8 mouse cellular contexts compared by ENCODE assay signal in the genomic region with DNA sequence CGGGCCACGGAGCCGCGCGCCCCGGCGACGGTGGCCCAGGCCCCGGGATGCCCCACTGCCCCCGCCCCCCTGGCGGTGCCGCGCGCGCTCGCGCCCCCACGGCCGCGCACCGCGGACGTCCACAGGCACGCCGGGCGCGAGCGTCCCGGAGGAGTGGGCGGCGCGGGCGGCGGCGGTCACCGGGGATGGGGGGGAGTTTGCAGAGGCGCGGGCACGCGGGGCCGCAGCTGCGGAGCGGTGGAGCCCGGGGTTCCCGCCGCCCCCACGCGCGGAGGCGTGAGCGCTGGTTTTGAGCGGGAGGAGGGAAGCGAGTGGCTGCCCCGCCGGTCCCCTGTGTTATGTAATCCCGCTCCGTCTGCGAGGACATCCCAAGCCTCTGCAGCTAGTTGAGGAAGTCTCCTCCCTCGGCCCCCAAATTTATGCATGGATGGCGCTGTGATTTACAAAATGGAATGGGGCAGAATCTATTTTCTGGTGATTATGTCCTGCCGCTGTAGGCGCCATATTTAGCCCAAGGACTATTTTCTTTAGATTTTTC. TPM values are rescaled to one million over a fixed set of nuclear protein-coding genes. Genes with fewer than 3 reads are reported as not detected.
DNase-seq lines count a peak whose midpoint lies in the region; ATAC-seq lines count a peak whose summit lies in the region.

No protein-coding gene starts in this region.

- peak overlapping the region; percentile 72 for H3K4me2 ChIP-seq in intestine, embryonic 15.5 days (replicated peaks)

- intact Hi-C loops in gastrocnemius, postnatal 36 days (cut with DNase I): no loop called here
- intact Hi-C loops in left cerebral cortex, postnatal 25 days (cut with DNase I): loop anchor here (1.0 to 5.0 kb wide), 3 partner anchors 17 to 371 kb away; a partner anchor contains a TSS

- peak; percentile 73 to 77 for DNase-seq in adrenal gland, adult 18-20 months (ENCODE audit: low spot score in 2 of 2)
- DNase-seq in embryo, embryonic 10.5 days (ENCODE audit: low spot score): peak; percentile 87
- peak; percentile 69 to 75 for DNase-seq in gastrocnemius, postnatal 36 days
- DNase-seq in left cerebral cortex, postnatal 25 days (ENCODE audit: low spot score in 2 of 2): peak; percentile 85 to 95
- peak; percentile 87 for DNase-seq in mesoderm, embryonic 11.5 days (ENCODE audit: low read depth, low spot score)
- peak; percentile 89 for DNase-seq in right cerebral cortex, postnatal 25 days
- peak; percentile 68 to 80 for DNase-seq in urinary bladder, postnatal 36 days (ENCODE audit: low spot score in 2 of 2)

- WGBS in intestine, embryonic 15.5 days: 0% methylated on average over 53 of the region's 62 CpGs

- peak overlapping the region; percentile 96 for H3K27ac ChIP-seq in intestine, embryonic 15.5 days

- peak; percentile 75 for ATAC-seq in intestine, embryonic 15.5 days

- no peaks in the 10 kb centered on the region for H3K27me3 ChIP-seq in intestine, embryonic 15.5 days (replicated peaks)

- no peaks in the 10 kb centered on the region for H3K9me3 ChIP-seq in intestine, embryonic 15.5 days

- peaks cover 3% of the 10 kb centered on the region for H3K4me1 ChIP-seq in intestine, embryonic 15.5 days (replicated peaks)

- no peaks in the 10 kb centered on the region for H3K36me3 ChIP-seq in intestine, embryonic 15.5 days

- H3K4me3 ChIP-seq in intestine, embryonic 15.5 days (replicated peaks): peak overlapping the region; percentile 68

- peak overlapping the region; percentile 71 for H3K9ac ChIP-seq in intestine, embryonic 15.5 days

RNA-seq across cellular contexts. Expression of a gene that starts 0.7 kb away (rescaled TPM):
- total RNA-seq in adrenal gland, adult 18-20 months (2021): 10 to 100 TPM; 27.4 to 28.6 TPM
- total RNA-seq in gastrocnemius, postnatal 36 days (2021): 10 to 100 TPM; 12.3 to 14.5 TPM
- 11.6 and 12.2 TPM in 2 replicates for polyA plus RNA-seq in intestine, embryonic 15.5 days (2015; fragmentation: Nextera tagmentation; extraction: Ambion mirVana)
- total RNA-seq in left cerebral cortex, postnatal 25 days (2021): 10 to 100 TPM; 57.4 to 58.1 TPM

RNA-seq across cellular contexts. Expression of a gene that starts 48.7 kb away (rescaled TPM):
- total RNA-seq in adrenal gland, adult 18-20 months (2021): 100 to 1,000 TPM; 276 to 293 TPM
- total RNA-seq in gastrocnemius, postnatal 36 days (2021): 100 to 1,000 TPM; 189 to 190 TPM
- 293 and 336 TPM in 2 replicates for polyA plus RNA-seq in intestine, embryonic 15.5 days (2015; fragmentation: Nextera tagmentation; extraction: Ambion mirVana)
- 100 to 1,000 TPM; 263 to 284 TPM for total RNA-seq in left cerebral cortex, postnatal 25 days (2021)

RNA-seq across cellular contexts. Expression of a gene that starts 51.7 kb away (rescaled TPM):
- total RNA-seq in adrenal gland, adult 18-20 months (2021): 1 to 10 TPM; 1.0 TPM
- total RNA-seq in gastrocnemius, postnatal 36 days (2021): under 1 TPM; 0.12 to 0.13 TPM
- 61.7 and 71.9 TPM in 2 replicates for polyA plus RNA-seq in intestine, embryonic 15.5 days (2015; fragmentation: Nextera tagmentation; extraction: Ambion mirVana)
- total RNA-seq in left cerebral cortex, postnatal 25 days (2021): 1 to 10 TPM; 3.3 to 3.4 TPM

Comparison
In these comparisons a context has a peak if more than half of its experiments do, and no peak if none do; other contexts are left out.
1. Peak in every context shown above with its lines: DNase-seq, ATAC-seq, H3K4me3 ChIP-seq and H3K27ac ChIP-seq.